Mouse (Mus musculus) liver, embryonic 14.5 days (tissue): ENCODE results near the gene Spryd3. TPM values are rescaled to one million over a fixed set of nuclear protein-coding genes. Genes with fewer than 3 reads are reported as not detected.

Experiments used
- ATAC-seq: fragments of 200-750 bp; cut with Nextera tagmentation; 2 replicates; pipeline ENCODE4 v1.8.0; 2017; ENCODE audit warnings: moderate number of reproducible peaks, mild to moderate bottlenecking, moderate library complexity; ENCODE audit not compliant: insufficient read depth
- DNase-seq, 3 experiments: peaks; one replicate each; pipeline ENCODE4 v3.0.0-alpha.2; 2012 to 2013; ENCODE audit warnings: low read depth in 3 of 3, low spot score in 3 of 3
- H3K27ac ChIP-seq: fragments of 300-500 bp; sonication (generic); 2 replicates; pipeline ENCODE4 v1.5.1; 2014; ENCODE audit warnings: moderate library complexity, mild to moderate bottlenecking, control low read depth, inconsistent platforms
- H3K27me3 ChIP-seq: fragments of 300-500 bp; sonication (generic); 2 replicates; pipeline ENCODE4 v1.6.1; 2014; ENCODE audit warnings: mild to moderate bottlenecking, low read length, moderate library complexity; ENCODE audit not compliant: control insufficient read depth, insufficient read depth
- H3K36me3 ChIP-seq: fragments of 300-500 bp; sonication (generic); replicated peaks from 2 replicates; pipeline ENCODE4 v1.6.1; 2014; ENCODE audit warnings: low read depth; ENCODE audit not compliant: control insufficient read depth, insufficient read depth
- H3K4me1 ChIP-seq, 2 experiments: fragments of 200-500 bp in 1 of 2; fragments of 300-500 bp in 1 of 2; sonication (generic) in 1 of 2; replicated peaks; 2 replicates each; pipeline ENCODE4 v1.6.1; 2012 to 2014; ENCODE audit warnings: antibody characterized with exemption in 1 of 2, inconsistent platforms in 1 of 2, low read length in 1 of 2; ENCODE audit not compliant: control insufficient read depth in 2 of 2, insufficient read depth in 2 of 2
- H3K4me2 ChIP-seq: fragments of 300-500 bp; sonication (generic); 2 replicates; pipeline ENCODE4 v1.6.1; 2014; ENCODE audit warnings: low read depth, mild to moderate bottlenecking, control low read depth, moderate library complexity
- H3K4me3 ChIP-seq, 2 experiments: fragments of 200-500 bp in 1 of 2; fragments of 300-500 bp in 1 of 2; sonication (generic) in 1 of 2; 2 replicates each; pipeline ENCODE4 v1.5.1; 2012 to 2014; ENCODE audit warnings: low read depth in 2 of 2, low read length in 2 of 2, mild to moderate bottlenecking in 2 of 2, control low read depth in 1 of 2, inconsistent platforms in 1 of 2, moderate library complexity in 1 of 2; ENCODE audit not compliant: insufficient read depth in 1 of 2
- H3K9ac ChIP-seq: fragments of 300-500 bp; sonication (generic); replicated peaks from 2 replicates; pipeline ENCODE4 v1.6.1; 2014; ENCODE audit warnings: mild to moderate bottlenecking, control low read depth, moderate library complexity
- H3K9me3 ChIP-seq: fragments of 300-500 bp; sonication (generic); 2 replicates; pipeline ENCODE4 v1.6.1; 2016; ENCODE audit warnings: low read length, mixed read lengths; ENCODE audit not compliant: control insufficient read depth
- CTCF ChIP-seq: IDR thresholded peaks from 2 replicates; pipeline ENCODE4 v1.5.1; 2016; ENCODE audit warnings: antibody characterized with exemption, low read depth, control low read depth
- EP300 ChIP-seq: IDR thresholded peaks from 2 replicates; pipeline ENCODE4 v1.6.1; 2016; ENCODE audit warnings: antibody characterized with exemption, low read depth
- WGBS: fragments of 180-500 bp; shearing (Covaris S2); extraction: QIAGEN DNeasy Blood & Tissue Kit; methylation state at CpG from one replicate; pipeline ENCODE4 v1.1.7; 2014; ENCODE audit not compliant: insufficient replicate concordance; 5-methylcytosine and 5-hydroxymethylcytosine counted together
- polyA plus RNA-seq, 2 experiments: library from polyadenylated mRNA; depleted of rRNA in 1 of 2; stranded (reverse) in 1 of 2; unstranded in 1 of 2; fragments of >200 nt; fragmentation: Nextera tagmentation in 1 of 2; extraction: Ambion mirVana in 1 of 2; gene quantifications; 2 replicates each; pipeline versions ENCODE4 v1.2.1 to v1.2.3; 2012 to 2014

Spryd3 gene
- polyA plus RNA-seq, 2 experiments = 8.8 to 12.5 TPM

GRCm38 (mm10) chr15:102177417-102177816, 41.4 kb upstream of the Spryd3 start:
- no peak for TF ChIP-seq CTCF
- TF ChIP-seq EP300 = no peak
- DNase-seq (no peak), ATAC-seq (no peak)
- Histone ChIP-seq H3K36me3 (no peaks in the 10 kb centered on the region), H3K27me3 (no peaks in the 10 kb centered on the region), H3K4me1 (peaks cover 0 to 8% of the 10 kb centered on the region in 2 experiments; a peak in 1 of 4 replicates), H3K9me3 (no peaks in the 10 kb centered on the region), H3K4me3 (no peak overlapping the region), H3K4me2 (no peak overlapping the region), H3K27ac (no peak overlapping the region), H3K9ac (no peak overlapping the region)
- WGBS = 69% methylated on average over 8 of the region's 8 CpGs

GRCm38 (mm10) chr15:102176571-102177316, 40.7 kb upstream of the Spryd3 start:
- Histone ChIP-seq H3K4me2 (no peak overlapping the region), H3K9ac (no peak overlapping the region), H3K36me3 (no peaks in the 10 kb centered on the region), H3K27me3 (no peaks in the 10 kb centered on the region), H3K27ac (no peak overlapping the region), H3K4me1 (peaks cover 0 to 8% of the 10 kb centered on the region in 2 experiments; a peak in 1 of 4 replicates), H3K9me3 (no peaks in the 10 kb centered on the region), H3K4me3 (no peak overlapping the region)
- no peak for TF ChIP-seq CTCF
- peak; percentile 24; the same call in 1 of the 2 replicates for TF ChIP-seq EP300
- 46% methylated on average over 7 of the region's 7 CpGs for WGBS
- ATAC-seq (peak; percentile 44; the same call in 1 of the 2 replicates), DNase-seq (no peak)

- H3K27me3 ChIP-seq = no peaks in the 10 kb centered on the region
- no peak overlapping the region for H3K4me3 ChIP-seq
- peaks cover 0 to 8% of the 10 kb centered on the region in 2 experiments; a peak in 1 of 4 replicates for H3K4me1 ChIP-seq
- H3K4me2 ChIP-seq = no peak overlapping the region
- ATAC-seq (no peak), DNase-seq (no peak)
- 75% methylated on average over 16 of the region's 16 CpGs for WGBS
- no peaks in the 10 kb centered on the region for H3K36me3 ChIP-seq
- no peak overlapping the region for H3K9ac ChIP-seq
- no peaks in the 10 kb centered on the region for H3K9me3 ChIP-seq
- H3K27ac ChIP-seq = no peak overlapping the region
- no peak for TF ChIP-seq CTCF
- no peak for TF ChIP-seq EP300
Observed at GRCm38 (mm10) chr15:102175736-102176319, 39.8 kb upstream of the Spryd3 start.

- WGBS = 51% methylated on average over 3 of the region's 3 CpGs
- H3K27ac ChIP-seq = no peak overlapping the region
- no peak for TF ChIP-seq EP300
- TF ChIP-seq CTCF = no peak
- DNase-seq (no peak), ATAC-seq (no peak)
- H3K4me2 ChIP-seq = no peak overlapping the region
- no peaks in the 10 kb centered on the region for H3K9me3 ChIP-seq
- no peaks in the 10 kb centered on the region for H3K36me3 ChIP-seq
- no peaks in the 10 kb centered on the region for H3K27me3 ChIP-seq
- H3K4me3 ChIP-seq = no peak overlapping the region
- no peak overlapping the region for H3K9ac ChIP-seq
- H3K4me1 ChIP-seq = peaks cover 0 to 8% of the 10 kb centered on the region in 2 experiments; a peak in 1 of 4 replicates
Observed at GRCm38 (mm10) chr15:102173581-102173980, 37.5 kb upstream of the Spryd3 start.

GRCm38 (mm10) chr15:102169064-102169463, 33.0 kb upstream of the Spryd3 start:
- ATAC-seq (no peak), DNase-seq (no peak)
- no peaks in the 10 kb centered on the region for H3K9me3 ChIP-seq
- no peaks in the 10 kb centered on the region for H3K27me3 ChIP-seq
- WGBS = 33% methylated on average over 2 of the region's 2 CpGs
- TF ChIP-seq CTCF = no peak
- H3K36me3 ChIP-seq = no peaks in the 10 kb centered on the region
- H3K9ac ChIP-seq = no peak overlapping the region
- no peaks in the 10 kb centered on the region for H3K4me1 ChIP-seq
- H3K4me2 ChIP-seq = no peak overlapping the region
- no peak overlapping the region for H3K27ac ChIP-seq
- H3K4me3 ChIP-seq = no peak overlapping the region
